Mouse (Mus musculus) heart, adult 11 months (tissue): ENCODE data around the gene Wdr61.

ENCODE experiments used
- DNase-seq: peaks from one replicate; pipeline ENCODE4 v3.0.0; 2022

The Wdr61 gene

DNA sequence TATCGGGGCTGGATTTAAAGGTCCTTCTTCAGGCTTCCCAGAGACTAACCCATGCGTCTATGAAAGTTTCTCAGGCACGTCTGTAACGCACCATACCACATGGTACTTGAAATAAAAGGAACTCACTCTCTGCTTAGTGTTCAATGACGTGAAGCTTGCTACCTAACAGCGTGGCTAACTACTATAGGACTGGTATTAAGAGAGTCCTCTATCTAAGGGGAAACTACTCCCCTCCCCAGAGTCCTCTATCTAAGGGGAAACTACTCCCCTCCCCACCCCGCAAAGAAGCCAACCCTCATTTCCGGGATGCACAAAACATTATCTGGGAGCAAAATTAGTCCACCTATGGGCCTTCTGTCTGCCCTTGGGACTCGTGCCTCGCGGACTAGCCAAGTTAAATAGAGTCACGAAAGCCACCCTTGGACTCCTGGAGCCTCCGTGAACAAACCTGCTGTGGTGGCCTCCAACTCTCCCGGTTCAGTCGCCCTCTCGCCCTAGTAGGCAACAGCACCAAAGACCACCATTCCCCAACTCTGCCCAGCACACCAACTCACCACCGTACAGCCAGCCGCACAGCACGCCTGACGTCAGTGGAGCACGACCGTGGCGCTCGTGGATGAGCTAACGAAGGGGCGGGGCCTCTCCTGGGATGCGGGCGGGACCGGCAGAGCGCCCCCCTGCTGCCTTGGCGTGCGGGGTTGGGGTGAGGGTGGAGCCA, at the start of gene Wdr61:
Gene Wdr61, minus strand, starts transcription at position 599 of the 718 bp plus-strand sequence.
- peak; percentile 99 for DNase-seq

GRCm38 (mm10) chr9:54784003-54784402, 49.7 kb upstream of the Wdr61 start:
- peak; percentile 61 for DNase-seq

GRCm38 (mm10) chr9:54782504-54782903, 48.2 kb upstream of the Wdr61 start:
- no peak for DNase-seq

GRCm38 (mm10) chr9:54779280-54779679, 45.0 kb upstream of the Wdr61 start:
- DNase-seq, result no peak

- no peak for DNase-seq
Measured at GRCm38 (mm10) chr9:54776451-54776982, 42.2 kb upstream of the Wdr61 start.

DNA sequence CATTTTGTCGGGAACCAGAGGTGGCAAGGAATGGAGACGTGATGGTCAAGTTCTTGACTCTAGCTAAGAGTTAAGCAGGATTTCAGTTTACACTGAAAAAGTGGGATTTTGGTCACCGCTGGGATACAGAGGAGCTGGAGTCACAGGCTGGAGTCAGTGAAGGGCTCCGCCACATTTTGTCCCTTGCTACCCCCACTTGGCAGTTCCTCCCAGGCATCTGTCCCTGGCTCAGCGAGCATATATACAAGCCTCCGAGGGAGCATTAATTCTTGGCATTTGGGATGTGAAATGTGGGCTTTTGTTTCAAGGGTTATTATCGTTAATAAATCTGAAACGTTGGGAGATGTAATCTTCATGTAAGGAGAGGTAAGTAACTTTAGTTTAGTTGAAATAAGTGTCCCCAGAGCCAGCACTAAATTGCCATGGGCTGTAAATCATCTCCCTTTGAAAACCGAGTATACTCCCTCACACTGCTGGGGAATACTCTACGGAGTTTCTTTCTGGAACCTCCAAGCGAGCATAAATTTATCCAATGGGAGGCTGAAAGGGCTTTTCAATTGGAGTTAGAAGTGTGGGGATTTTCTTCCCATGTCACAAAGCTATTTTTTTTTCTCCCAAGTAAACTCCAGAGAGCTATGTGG, 35.9 kb upstream of the Wdr61 start:
- no peak for DNase-seq

DNA sequence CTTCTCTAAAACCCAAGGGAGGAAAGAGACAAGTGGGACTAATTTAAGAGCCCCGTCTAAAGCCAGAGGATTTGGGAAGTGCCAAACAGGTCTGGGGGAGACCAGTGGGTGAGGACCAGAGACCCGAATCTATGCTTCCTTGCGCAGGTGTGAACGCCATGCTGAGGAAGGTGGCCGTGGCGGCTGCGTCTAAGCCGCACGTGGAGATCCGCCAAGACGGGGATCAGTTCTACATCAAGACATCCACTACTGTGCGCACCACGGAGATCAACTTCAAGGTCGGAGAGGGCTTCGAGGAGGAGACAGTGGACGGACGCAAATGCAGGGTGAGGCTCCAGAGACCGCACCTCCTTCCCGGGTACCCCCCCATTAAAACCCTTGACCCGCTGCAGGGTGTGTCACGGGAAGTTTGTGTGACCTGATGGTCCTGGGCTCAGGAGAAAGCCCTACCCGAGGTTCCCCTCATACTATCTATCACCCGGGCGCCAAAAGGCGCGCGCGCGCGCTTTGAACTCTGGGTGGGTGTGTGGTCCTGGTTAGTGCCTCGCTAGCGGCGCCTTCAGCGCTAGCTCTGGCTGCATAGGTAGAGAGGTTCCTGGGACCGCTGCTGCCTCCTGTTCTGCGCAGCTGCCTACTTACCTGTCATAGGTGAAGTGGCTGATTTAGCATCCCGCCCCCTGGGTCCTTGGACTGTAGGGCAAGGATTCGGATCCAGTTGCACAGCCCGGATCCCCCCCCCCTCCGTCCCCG, 31.2 kb upstream of the Wdr61 start:
- DNase-seq, result peak; percentile 78

- peak; percentile 88 for DNase-seq
Measured at GRCm38 (mm10) chr9:54764561-54765217, 30.4 kb upstream of the Wdr61 start, which contains the start of gene Crabp1. Crabp1 (plus strand) TSS chr9:54764748.

GRCm38 (mm10) chr9:54764091-54764490, 29.8 kb upstream of the Wdr61 start:
- peak; percentile 79 for DNase-seq

GRCm38 (mm10) chr9:54759592-54759991, 25.3 kb upstream of the Wdr61 start:
- peak; percentile 78 for DNase-seq

DNA sequence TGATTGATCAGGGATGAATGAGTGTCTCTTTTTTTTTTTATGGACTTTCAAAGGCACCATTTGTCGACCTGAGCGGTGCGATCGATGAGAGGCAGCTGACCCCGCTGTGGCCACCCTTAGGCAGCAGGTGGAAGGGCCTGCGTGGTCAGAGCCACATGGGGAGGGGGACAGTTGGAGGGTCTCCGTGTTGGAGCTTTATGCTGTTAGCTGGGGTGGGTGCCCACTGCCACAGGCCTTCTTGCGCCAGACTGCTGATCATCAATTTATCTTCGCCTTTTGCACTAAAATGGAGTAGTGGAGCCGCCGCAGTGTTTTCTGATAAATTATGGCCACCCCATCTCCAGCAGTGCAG, 18.6 kb upstream of the Wdr61 start:
- DNase-seq, result no peak

GRCm38 (mm10) chr9:54752201-54752943, 18.1 kb upstream of the Wdr61 start:
- no peak for DNase-seq

GRCm38 (mm10) chr9:54751684-54752083, 17.4 kb upstream of the Wdr61 start:
- DNase-seq, result no peak

DNA sequence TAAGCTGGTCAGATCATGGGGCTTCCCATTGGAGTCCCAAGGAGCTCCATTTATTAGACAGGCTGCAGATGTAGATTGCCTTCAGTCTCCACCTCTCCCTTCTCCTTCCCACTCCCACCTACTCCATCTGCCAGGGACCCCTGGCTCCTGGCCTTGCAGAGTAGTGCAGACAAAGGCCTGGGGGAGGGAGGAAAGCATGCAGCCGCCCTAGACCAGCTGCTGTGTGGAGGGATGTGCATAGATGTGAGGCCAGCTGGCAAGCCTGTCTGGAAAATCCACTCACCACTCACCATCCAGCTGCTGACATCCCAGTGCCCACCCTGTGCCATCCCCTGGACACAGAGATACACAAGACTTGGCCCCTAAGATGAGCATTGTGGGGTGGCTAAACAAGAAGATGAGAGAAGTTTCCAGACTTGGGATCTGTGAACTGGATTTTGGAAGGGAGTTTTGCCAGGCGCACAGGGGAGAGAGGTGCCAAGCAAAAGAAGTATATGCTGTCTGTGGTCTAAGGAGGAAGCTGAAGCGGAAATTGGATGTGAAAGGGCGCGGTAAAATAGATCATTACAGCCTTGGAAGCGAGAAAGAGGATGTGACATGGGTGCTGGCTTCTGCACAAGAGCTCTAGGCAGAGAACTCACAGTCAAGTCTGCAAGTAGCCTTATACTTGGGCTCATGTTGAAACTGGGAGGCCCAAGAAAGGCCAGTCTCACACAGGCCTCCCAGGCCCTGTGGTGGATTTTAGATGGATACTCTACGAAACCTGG, 16.1 kb upstream of the Wdr61 start:
- no peak for DNase-seq

- no peak for DNase-seq
Measured at GRCm38 (mm10) chr9:54745740-54746370, 11.5 kb upstream of the Wdr61 start.

GRCm38 (mm10) chr9:54743891-54744290, 9.6 kb upstream of the Wdr61 start:
- no peak for DNase-seq

DNA sequence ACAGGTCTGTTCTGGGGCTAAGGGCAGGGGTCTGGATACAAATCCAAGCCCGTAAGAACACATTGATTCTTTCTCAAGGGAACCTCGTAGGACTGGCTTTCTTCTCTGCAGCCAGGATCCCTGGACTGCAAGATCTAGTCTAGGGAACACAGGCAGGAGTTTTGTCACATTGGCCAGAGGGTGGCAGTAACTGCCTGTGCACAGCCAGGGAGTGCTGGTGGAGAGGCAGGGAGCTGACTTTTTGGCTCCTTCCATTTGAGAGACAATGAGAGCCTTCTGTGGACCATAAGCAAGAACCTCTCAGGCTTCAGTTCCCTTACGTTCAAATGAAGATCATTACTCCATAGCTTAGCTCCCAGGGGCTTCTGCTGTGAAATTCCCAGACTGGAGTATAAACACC, 4.1 kb upstream of the Wdr61 start:
- DNase-seq, result no peak

DNA sequence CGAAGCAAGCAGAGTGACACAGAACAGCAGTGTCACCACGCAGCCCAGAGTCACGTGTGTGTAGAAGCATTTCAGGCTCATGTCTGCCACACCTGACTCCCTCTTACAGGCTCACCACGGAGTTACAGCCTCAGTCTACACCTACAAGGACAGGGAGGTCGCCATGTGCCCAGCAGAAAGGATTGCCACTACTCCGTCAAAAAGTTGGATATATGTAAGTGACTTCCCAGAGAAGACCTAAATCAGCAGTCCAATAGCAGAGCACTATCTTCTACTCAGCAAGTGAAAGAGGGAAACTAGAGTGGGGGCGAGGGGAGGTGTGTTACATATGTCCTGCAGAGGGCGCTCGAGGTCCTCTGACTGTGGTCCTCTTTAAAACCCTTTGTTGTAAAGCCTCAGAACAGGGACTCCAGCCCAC, 2.0 kb upstream of the Wdr61 start:
- DNase-seq, result peak; percentile 90

DNA sequence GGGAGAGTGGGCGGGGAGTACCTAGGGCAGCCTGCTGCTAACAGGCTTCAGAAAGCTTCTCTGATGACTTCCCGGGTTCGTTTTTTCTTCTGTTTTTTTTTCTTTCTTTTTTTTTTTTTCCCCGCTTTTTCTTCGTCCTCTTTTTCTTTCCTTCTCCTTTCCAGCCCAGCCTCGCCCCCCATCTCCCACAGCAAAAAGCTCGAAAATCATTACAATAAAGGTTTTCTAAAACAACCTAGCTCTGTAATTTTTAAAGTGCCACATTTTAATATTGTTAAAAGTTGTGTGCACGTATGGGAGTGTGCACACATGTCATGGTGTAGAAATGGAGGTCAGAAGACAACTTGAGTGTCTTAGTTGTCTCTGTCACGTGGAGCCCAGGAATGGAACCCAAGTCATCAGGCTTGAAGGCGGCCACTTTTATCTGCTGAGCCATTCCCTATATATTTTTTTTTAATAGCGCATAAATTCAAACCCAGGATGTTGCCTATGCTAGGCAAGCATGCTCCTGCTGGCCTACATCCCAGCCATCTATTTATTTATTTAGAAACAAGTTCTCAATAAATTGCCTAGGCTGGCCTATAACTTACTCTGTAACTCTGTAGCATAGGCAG, 427 bp upstream of the Wdr61 start:
- no peak for DNase-seq

- no peak for DNase-seq
Measured at GRCm38 (mm10) chr9:54732122-54732521, 2.2 kb downstream of the Wdr61 start.

GRCm38 (mm10) chr9:54726315-54726714, 8.0 kb downstream of the Wdr61 start:
- no peak for DNase-seq
